In genomic region chr4:133210788-133211390, GRCm38 (mm10) we compare ENCODE assay signal across 14 mouse cellular contexts. TPM values are rescaled to one million over a fixed set of nuclear protein-coding genes. Genes with fewer than 3 reads are reported as not detected.
"Had no signal": no experiment of that assay in that cellular context is flagged by ENCODE, and none has a peak within 500 bp of the region (broad histone marks: within the 10 kb centered on the region; RNA-seq: fewer than 3 reads in every experiment).

No protein-coding gene starts in this region.

- DNase-seq: kidney, postnatal 10 days; kidney, postnatal 4 days; liver, embryonic 13.5 days; liver, postnatal 0 days; lung, postnatal 14 days; right cerebral cortex, postnatal 14 days; thymus, adult 2 months; thymus, postnatal 25 days had no signal

- ATAC-seq: liver, postnatal 0 days had no signal

- H3K36me3 ChIP-seq: limb, embryonic 15.5 days; liver, embryonic 13.5 days; lung, embryonic 15.5 days; midbrain, embryonic 13.5 days; stomach, embryonic 15.5 days had no signal

- H3K9ac ChIP-seq: limb, embryonic 15.5 days; liver, embryonic 13.5 days; liver, postnatal 0 days; lung, embryonic 15.5 days; stomach, embryonic 15.5 days had no signal

- H3K9me3 ChIP-seq: limb, embryonic 15.5 days; liver, embryonic 13.5 days; lung, embryonic 15.5 days; midbrain, embryonic 13.5 days; stomach, embryonic 15.5 days had no signal

- H3K27ac ChIP-seq: limb, embryonic 15.5 days; liver, embryonic 13.5 days; lung, embryonic 15.5 days; macrophage; midbrain, embryonic 13.5 days; stomach, embryonic 15.5 days had no signal

RNA-seq across cellular contexts. Expression of gene Cd164l2, which starts 1.0 kb away (rescaled TPM):
- polyA plus RNA-seq: macrophage had no signal

RNA-seq across cellular contexts. Expression of gene Gpr3, which starts 1.4 kb away (rescaled TPM):
- polyA plus RNA-seq: kidney, embryonic 14.5 days; limb, embryonic 15.5 days; liver, embryonic 13.5 days; liver, postnatal 0 days; macrophage; thymus, adult 2 months had no signal

RNA-seq across cellular contexts. Expression of gene Sytl1, which starts 52.0 kb away (rescaled TPM):
- polyA plus RNA-seq: macrophage had no signal
